Mouse (Mus musculus) bone marrow macrophage, adult 2 months (primary cell): Measurements from ENCODE around the gene Krtcap2.

Experiments used
- CTCF ChIP-seq: IDR thresholded peaks from 2 replicates; pipeline ENCODE4 v1.5.1; 2012; ENCODE audit warnings: low read depth, mild to moderate bottlenecking, low read length, moderate library complexity
- POLR2A ChIP-seq: IDR thresholded peaks from 2 replicates; pipeline ENCODE4 v1.6.1; 2012; ENCODE audit warnings: mild to moderate bottlenecking, low read depth, low read length, borderline replicate concordance

- TF ChIP-seq POLR2A (no peak), CTCF (no peak)
Observed at GRCm38 (mm10) chr3:89284261-89284660, 38.5 kb downstream of the Krtcap2 start.
